Mouse (Mus musculus) G1E-ER4 (cell line): ENCODE data around the gene Bcl2a1a. TPM values are rescaled to one million over a fixed set of nuclear protein-coding genes. Genes with fewer than 3 reads are reported as not detected.
"Not testable (repeated sequence)": the region's sequence is repeated elsewhere in the genome, so short reads cannot be mapped to it uniquely, and the experiment has no call there.

Experiments
- GATA1 ChIP-seq: IDR thresholded peaks from one replicate; pipeline ENCODE4 v1.8.0; 2012; ENCODE audit warnings: low read length, inconsistent platforms
- polyA plus RNA-seq: library from polyadenylated mRNA; stranded (reverse); fragments of >175 nt; gene quantifications from 2 replicates; pipeline ENCODE4 v1.2.3, GENCODE M21; 2012

Bcl2a1a gene
- polyA plus RNA-seq, result not detected in 2 replicates

- not testable (repeated sequence) for TF ChIP-seq GATA1
Observed at GRCm38 (mm10) chr9:88956670-88957153, at the start of gene Bcl2a1a. TSS of gene Bcl2a1a (plus strand) at chr9:88956900.

GRCm38 (mm10) chr9:88958891-88959290, 2.2 kb downstream of the Bcl2a1a start:
- TF ChIP-seq GATA1, result no peak

Other genes starting within 250 kb of the Bcl2a1a start
- 2.3 and 2.8 TPM in 2 replicates for gene Mthfsl, start 236.6 kb upstream of the Bcl2a1a start, polyA plus RNA-seq
- not detected in 2 replicates for gene Bcl2a1d, start 225.0 kb upstream of the Bcl2a1a start, polyA plus RNA-seq
- not detected in 2 replicates for gene Trim43c, start 117.7 kb upstream of the Bcl2a1a start, polyA plus RNA-seq
- not detected in 2 replicates for gene Trim43b, start 135.9 kb downstream of the Bcl2a1a start, polyA plus RNA-seq
- not detected in 2 replicates for gene Bcl2a1b, start 242.3 kb downstream of the Bcl2a1a start, polyA plus RNA-seq
- gene Gm29094, start 242.5 kb downstream of the Bcl2a1a start, polyA plus RNA-seq, result not detected in 2 replicates